Mouse (Mus musculus) ES-E14 (cell line): ENCODE results near the gene Bmpr2. TPM values are rescaled to one million over a fixed set of nuclear protein-coding genes. Genes with fewer than 3 reads are reported as not detected.

ENCODE experiments used
- DNase-seq: peaks from one replicate; pipeline ENCODE4 v3.0.0-alpha.2; 2013; ENCODE audit warnings: low read depth, low spot score
- H3K27ac ChIP-seq: 2 replicates; pipeline ENCODE4 v1.5.1; 2012; ENCODE audit warnings: low read depth, mild to moderate bottlenecking, low read length, moderate library complexity, mixed read lengths; ENCODE audit not compliant: poor library complexity, insufficient read depth, severe bottlenecking
- H3K36me3 ChIP-seq: 2 replicates; pipeline ENCODE4 v1.6.1; 2012; ENCODE audit warnings: mild to moderate bottlenecking, low read length, moderate library complexity, mixed read lengths; ENCODE audit not compliant: control insufficient read depth, poor library complexity, insufficient read depth, severe bottlenecking
- H3K4me1 ChIP-seq, 2 experiments: fragments of 150-350 bp in 1 of 2; sonication (generic) in 1 of 2; 2 replicates each; pipeline ENCODE4 v1.6.1; 2012; ENCODE audit warnings: low read length in 2 of 2, mild to moderate bottlenecking in 1 of 2, mixed read lengths in 1 of 2; ENCODE audit not compliant: control insufficient read depth in 2 of 2, insufficient read depth in 2 of 2, poor library complexity in 1 of 2
- H3K4me3 ChIP-seq, 2 experiments: fragments of 150-350 bp in 1 of 2; sonication (generic) in 1 of 2; 2 replicates each; pipeline ENCODE4 v1.5.1; 2012; ENCODE audit warnings: low read length in 2 of 2, low read depth in 1 of 2, mild to moderate bottlenecking in 1 of 2, mixed read lengths in 1 of 2; ENCODE audit not compliant: insufficient read depth in 1 of 2, poor library complexity in 1 of 2, severe bottlenecking in 1 of 2
- H3K9ac ChIP-seq: 2 replicates; pipeline ENCODE4 v1.6.1; 2012; ENCODE audit warnings: low read depth, mild to moderate bottlenecking, low read length, mixed read lengths; ENCODE audit not compliant: poor library complexity, insufficient read depth, severe bottlenecking
- H3K9me3 ChIP-seq: fragments of 150-350 bp; sonication (generic); 2 replicates; pipeline ENCODE4 v1.6.1; 2012; ENCODE audit warnings: low read depth, mild to moderate bottlenecking, low read length; ENCODE audit not compliant: control insufficient read depth, insufficient read depth
- CHD2 ChIP-seq: IDR thresholded peaks from 2 replicates; pipeline ENCODE4 v1.6.1; 2014; ENCODE audit warnings: mild to moderate bottlenecking, low read depth, low read length, inconsistent platforms
- HCFC1 ChIP-seq: IDR thresholded peaks from 2 replicates; pipeline ENCODE4 v1.6.1; 2012; ENCODE audit warnings: low read length, inconsistent platforms, borderline replicate concordance; ENCODE audit not compliant: insufficient read depth
- MAFK ChIP-seq: IDR thresholded peaks from 2 replicates; pipeline ENCODE4 v1.6.1; 2014; ENCODE audit warnings: mild to moderate bottlenecking, low read depth, low read length, inconsistent platforms; ENCODE audit not compliant: insufficient read depth
- ZC3H11A ChIP-seq: IDR thresholded peaks from 2 replicates; pipeline ENCODE4 v1.6.1; 2012; ENCODE audit warnings: low read depth, mild to moderate bottlenecking, inconsistent platforms, low read length, borderline replicate concordance
- ZNF384 ChIP-seq: IDR thresholded peaks from 2 replicates; pipeline ENCODE4 v1.6.1; 2012; ENCODE audit warnings: low read depth, low read length, inconsistent platforms
- in situ Hi-C, 2 experiments: fragments of 600-800 bp; cut with MboI; formaldehyde crosslinking; loops; one replicate each; pipeline ENCODE4 v1.15.1; 2025; ENCODE audit warnings: low sequenced_read_pairs in 2 of 2, inconsistent platforms in 1 of 2; ENCODE audit not compliant: unreplicated experiment in 2 of 2
- total RNA-seq: library from RNA; depleted of rRNA; stranded (reverse); fragments of 300-350 nt; gene quantifications from 2 replicates; pipeline ENCODE4 v1.2.3, GENCODE M21; 2012

The Bmpr2 gene
- total RNA-seq, 1 experiment: 17.0 TPM

DNA sequence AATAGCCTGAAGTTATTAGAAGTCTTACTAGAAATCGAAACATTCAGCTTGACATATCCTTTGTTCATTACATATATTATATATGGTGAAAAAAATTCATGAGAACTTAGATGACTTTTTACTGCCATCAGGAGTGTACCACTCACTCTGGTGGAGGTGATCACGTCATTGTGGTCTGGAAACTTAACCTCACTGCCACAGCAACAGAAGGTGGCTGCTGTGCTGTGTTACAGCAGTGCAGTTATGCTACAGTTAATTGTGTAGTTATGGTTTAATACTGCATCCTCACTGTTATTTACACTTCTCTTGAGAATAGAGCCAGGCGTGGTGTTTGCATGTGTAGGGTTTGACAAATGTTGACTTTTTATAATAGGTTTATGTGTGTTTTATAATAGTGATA lies 154.2 kb downstream of the Bmpr2 start:
- Histone ChIP-seq H3K4me3 (no peak overlapping the region), H3K36me3 (no peaks in the 10 kb centered on the region), H3K27ac (no peak overlapping the region), H3K9ac (no peak overlapping the region), H3K9me3 (no peaks in the 10 kb centered on the region), H3K4me1 (0 out of 4 replicates have a peak, but pooled peaks cover 0 to 2% of the 10 kb centered on the region in 2 experiments)
- TF ChIP-seq CHD2 (no peak), HCFC1 (no peak), ZC3H11A (no peak)
- DNase-seq: no peak
- in situ Hi-C loops: no loop called here

DNA sequence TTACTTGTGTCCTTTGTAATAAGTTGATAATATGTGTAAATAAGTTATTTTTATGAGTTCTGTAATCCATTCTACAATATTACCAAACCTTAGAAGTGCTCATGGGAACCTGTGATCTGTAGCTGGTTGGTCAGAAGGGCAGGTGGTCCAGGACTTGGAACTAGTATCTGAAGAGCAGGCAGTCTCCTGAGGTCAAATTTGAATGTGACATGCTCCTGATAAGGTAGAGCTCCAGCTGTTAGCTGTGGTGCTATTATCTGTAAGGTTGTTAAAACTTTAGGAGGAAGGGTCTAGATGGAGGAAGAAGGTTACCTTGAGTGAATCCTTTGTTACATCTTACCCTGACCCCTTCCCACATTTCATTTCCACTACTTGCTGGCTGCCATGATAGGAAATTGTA lies 154.9 kb downstream of the Bmpr2 start:
- H3K27ac ChIP-seq: no peak overlapping the region
- no peak for TF ChIP-seq CHD2
- no peak for TF ChIP-seq HCFC1
- TF ChIP-seq ZC3H11A: no peak
- TF ChIP-seq MAFK: no peak
- no peak for TF ChIP-seq ZNF384
- H3K4me3 ChIP-seq: no peak overlapping the region
- in situ Hi-C loops: no loop called here
- no peak for DNase-seq
- H3K9me3 ChIP-seq: no peaks in the 10 kb centered on the region
- no peak overlapping the region for H3K9ac ChIP-seq
- H3K4me1 ChIP-seq: 0 out of 4 replicates have a peak, but pooled peaks cover 0 to 2% of the 10 kb centered on the region in 2 experiments
- no peaks in the 10 kb centered on the region for H3K36me3 ChIP-seq

DNA sequence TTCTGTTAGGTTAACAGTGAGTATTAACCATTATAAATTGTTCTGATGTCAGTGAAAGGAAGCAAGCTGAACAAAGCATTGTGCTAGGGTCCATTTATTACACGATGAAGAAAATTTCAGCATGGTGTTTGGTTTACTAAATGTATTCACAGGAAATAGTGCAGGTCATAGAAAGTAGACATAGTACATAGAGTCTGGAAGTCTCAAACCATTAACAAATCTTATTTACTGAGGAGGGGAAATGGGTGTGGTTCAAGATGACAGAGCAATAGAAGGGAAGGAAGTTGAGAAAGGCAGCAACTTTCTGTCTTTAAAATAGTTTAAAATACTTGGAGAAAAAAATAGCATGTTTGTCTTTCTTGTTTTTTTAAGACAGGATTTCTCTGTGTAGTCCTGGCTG lies 160.0 kb downstream of the Bmpr2 start:
- DNase-seq: no peak
- Histone ChIP-seq H3K9me3 (no peaks in the 10 kb centered on the region), H3K27ac (no peak overlapping the region), H3K36me3 (no peaks in the 10 kb centered on the region), H3K4me3 (no peak overlapping the region), H3K4me1 (peaks cover 2 to 6% of the 10 kb centered on the region in 2 experiments), H3K9ac (no peak overlapping the region)
- TF ChIP-seq CHD2: no peak
- TF ChIP-seq ZC3H11A: no peak
- TF ChIP-seq ZNF384: no peak
- no peak for TF ChIP-seq HCFC1
- TF ChIP-seq MAFK: no peak
- in situ Hi-C loops: no loop called here

- Histone ChIP-seq H3K27ac (no peak overlapping the region), H3K36me3 (no peaks in the 10 kb centered on the region), H3K9ac (no peak overlapping the region), H3K4me3 (no peak overlapping the region), H3K9me3 (no peaks in the 10 kb centered on the region), H3K4me1 (peaks cover 2 to 6% of the 10 kb centered on the region in 2 experiments)
- in situ Hi-C loops: no loop called here
- DNase-seq: no peak
- TF ChIP-seq CHD2 (no peak), MAFK (no peak), HCFC1 (no peak), ZNF384 (no peak), ZC3H11A (no peak)
Measured at GRCm38 (mm10) chr1:59923673-59924072, 160.5 kb downstream of the Bmpr2 start.

- no peak for DNase-seq
- no peak overlapping the region for H3K9ac ChIP-seq
- in situ Hi-C loops: no loop called here
- H3K4me3 ChIP-seq: no peak overlapping the region
- H3K36me3 ChIP-seq: no peaks in the 10 kb centered on the region
- H3K4me1 ChIP-seq: peaks cover 2 to 6% of the 10 kb centered on the region in 2 experiments
- H3K9me3 ChIP-seq: no peaks in the 10 kb centered on the region
- TF ChIP-seq MAFK: no peak
- TF ChIP-seq CHD2: no peak
- TF ChIP-seq ZNF384: no peak
- TF ChIP-seq HCFC1: no peak
- no peak for TF ChIP-seq ZC3H11A
- H3K27ac ChIP-seq: no peak overlapping the region
Measured at GRCm38 (mm10) chr1:59924411-59924810, 161.2 kb downstream of the Bmpr2 start.
